Mouse (Mus musculus) embryonic facial prominence, embryonic 10.5 days (tissue): ENCODE measurements around the gene Mab21l2. TPM values are rescaled to one million over a fixed set of nuclear protein-coding genes. Genes with fewer than 3 reads are reported as not detected.

Experiments
- DNase-seq: peaks from one replicate; pipeline ENCODE4 v3.0.0-alpha.2; 2017; ENCODE audit warnings: low spot score
- H3K27ac ChIP-seq: fragments of 300-500 bp; sonication (generic); replicated peaks from 2 replicates; pipeline ENCODE4 v1.5.1; 2016; ENCODE audit warnings: mild to moderate bottlenecking
- H3K27me3 ChIP-seq: fragments of 300-500 bp; sonication (generic); replicated peaks from 2 replicates; pipeline ENCODE4 v1.6.1; 2016; ENCODE audit warnings: low read depth, mild to moderate bottlenecking; ENCODE audit not compliant: poor library complexity, severe bottlenecking
- H3K36me3 ChIP-seq: fragments of 300-500 bp; sonication (generic); replicated peaks from 2 replicates; pipeline ENCODE4 v1.6.1; 2016; ENCODE audit warnings: mild to moderate bottlenecking, moderate library complexity
- H3K4me1 ChIP-seq: fragments of 300-500 bp; sonication (generic); 2 replicates; pipeline ENCODE4 v1.6.1; 2016
- H3K4me3 ChIP-seq: fragments of 300-500 bp; sonication (generic); 2 replicates; pipeline ENCODE4 v1.5.1; 2016; ENCODE audit warnings: mild to moderate bottlenecking, moderate library complexity
- H3K9me3 ChIP-seq: fragments of 300-500 bp; sonication (generic); 2 replicates; pipeline ENCODE4 v1.6.1; 2016; ENCODE audit warnings: mild to moderate bottlenecking
- WGBS: fragments of 180-500 bp; shearing (Covaris S2); methylation state at CpG from one replicate; pipeline ENCODE4 v1.1.7; 2016; 5-methylcytosine and 5-hydroxymethylcytosine counted together
- polyA plus RNA-seq: library from polyadenylated mRNA; unstranded; fragments of >200 nt; fragmentation: Nextera tagmentation; extraction: Ambion mirVana; gene quantifications from 2 replicates; pipeline ENCODE4 v1.2.1, GENCODE M21; 2016

Mab21l2 gene
- polyA plus RNA-seq, result 116 and 134 TPM in 2 replicates

DNA sequence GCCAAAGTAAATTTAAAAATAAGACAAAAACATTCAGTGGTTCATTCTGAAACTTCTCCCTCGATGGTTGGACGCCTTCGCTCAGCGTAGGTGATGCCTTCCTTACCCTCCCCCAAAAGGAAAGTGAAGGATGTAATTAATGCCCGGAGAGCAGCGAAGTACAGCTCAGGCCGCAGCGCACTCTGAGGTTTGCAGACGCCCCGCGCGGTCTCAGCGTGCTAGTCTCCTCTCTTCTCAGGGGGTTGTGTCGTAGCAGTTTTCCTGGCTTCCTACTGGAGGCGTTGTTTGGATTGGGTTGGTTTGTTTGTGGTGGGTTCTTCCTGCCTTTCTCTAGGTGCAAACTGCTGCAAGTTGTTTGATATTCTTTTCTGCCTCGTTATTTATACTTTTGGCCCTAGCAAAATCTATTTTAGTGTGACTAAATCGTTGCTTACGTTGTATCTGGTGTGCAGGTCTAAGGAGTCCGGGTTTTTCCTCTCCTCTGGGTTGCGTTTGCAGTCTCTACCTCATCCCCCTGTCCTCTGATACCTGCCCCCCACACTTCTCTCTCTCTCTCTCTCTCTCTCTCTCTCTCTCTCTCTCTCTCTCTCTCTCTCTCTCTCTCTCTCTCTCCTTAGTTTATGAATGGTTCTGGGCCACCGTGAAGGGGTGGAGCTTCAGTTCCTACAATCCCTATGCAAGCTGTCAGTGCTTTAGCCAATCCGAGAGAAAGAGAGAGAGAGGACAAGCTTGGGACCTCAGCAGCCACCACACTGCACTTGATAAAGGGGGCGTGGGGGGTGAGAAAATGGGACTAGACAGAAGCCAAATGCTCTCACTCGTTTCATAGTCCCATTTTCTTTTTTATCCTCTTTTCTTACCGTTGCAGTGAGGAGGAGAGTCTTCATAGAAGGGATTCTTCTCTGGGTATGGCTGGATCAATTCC, at the start of gene Mab21l2:
TSS of gene Mab21l2 (minus strand) at position 539 of the 925 bp plus-strand sequence.
- under 1% methylated on average over 25 of the region's 25 CpGs for WGBS
- peak; percentile 83 for DNase-seq
- Histone ChIP-seq H3K27me3 (peaks cover 84% of the 10 kb centered on the region), H3K9me3 (no peaks in the 10 kb centered on the region), H3K4me1 (peaks cover 58% of the 10 kb centered on the region), H3K27ac (peak within 1 kb of the TSS; percentile 97), H3K4me3 (peak within 1 kb of the TSS; percentile 83), H3K36me3 (peaks cover 7% of the 10 kb centered on the region; the same call in 1 of the 2 replicates)

DNA sequence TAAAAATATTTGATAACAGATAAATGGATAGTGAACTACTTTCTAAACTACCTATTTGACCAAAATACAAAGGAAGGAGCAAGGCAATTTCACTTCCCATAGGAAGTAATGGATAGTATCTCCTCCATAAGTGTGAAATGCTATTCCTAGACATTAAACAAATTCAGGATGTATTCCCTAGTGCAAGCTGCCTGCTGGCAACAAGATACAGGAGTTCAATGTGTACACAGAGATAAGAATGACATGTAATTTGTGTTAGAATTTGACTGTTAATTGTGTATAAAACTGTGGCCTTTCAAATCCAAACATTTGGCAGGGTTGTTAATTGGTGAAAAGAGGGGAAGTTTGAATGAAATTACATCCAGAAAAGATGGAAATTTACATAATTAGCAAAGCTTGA, 26.9 kb upstream of the Mab21l2 start:
- Histone ChIP-seq H3K27ac (no peak overlapping the region), H3K9me3 (no peaks in the 10 kb centered on the region), H3K4me1 (peaks cover 13% of the 10 kb centered on the region), H3K4me3 (no peak overlapping the region), H3K36me3 (no peaks in the 10 kb centered on the region), H3K27me3 (peaks cover 27% of the 10 kb centered on the region)
- no peak for DNase-seq

DNA sequence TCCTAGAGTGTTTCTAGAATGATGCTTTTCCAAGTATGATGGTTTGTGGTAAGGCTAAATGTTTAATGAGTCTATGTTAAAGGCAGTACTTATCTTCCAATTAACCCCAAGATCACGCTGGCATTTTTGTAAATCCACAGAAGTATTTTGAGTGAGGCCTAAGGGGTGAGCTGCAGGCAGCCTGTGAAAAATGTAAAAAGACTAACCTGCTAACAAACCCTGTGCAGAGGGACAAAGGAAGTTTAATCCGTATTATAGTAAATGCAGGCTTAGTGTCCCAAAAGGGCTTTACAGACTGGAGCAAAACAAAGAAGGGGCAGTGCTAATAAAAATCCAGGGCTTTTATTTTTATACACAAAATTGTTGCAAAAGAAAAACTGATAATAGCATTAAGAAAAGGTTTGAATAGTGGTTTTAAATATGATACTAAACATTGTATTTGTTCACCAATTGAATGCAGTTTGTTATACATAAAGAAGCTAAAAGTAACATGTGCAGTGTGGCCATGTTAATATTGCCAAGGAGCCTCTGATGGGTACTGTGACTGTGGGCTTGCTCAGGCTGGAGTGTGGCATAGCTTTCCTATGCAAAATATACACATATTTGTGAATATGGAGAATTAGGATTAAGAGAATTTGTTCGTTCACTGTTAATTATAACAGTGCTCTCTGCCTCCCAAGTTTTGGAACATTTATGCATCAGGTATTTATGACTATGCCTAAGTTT, 24.3 kb upstream of the Mab21l2 start:
- Histone ChIP-seq H3K27ac (no peak overlapping the region), H3K9me3 (no peaks in the 10 kb centered on the region), H3K36me3 (no peaks in the 10 kb centered on the region), H3K4me3 (no peak overlapping the region), H3K27me3 (peaks cover 29% of the 10 kb centered on the region), H3K4me1 (peaks cover 13% of the 10 kb centered on the region)
- no peak for DNase-seq
- 37% methylated on average over 3 of the region's 3 CpGs for WGBS

DNA sequence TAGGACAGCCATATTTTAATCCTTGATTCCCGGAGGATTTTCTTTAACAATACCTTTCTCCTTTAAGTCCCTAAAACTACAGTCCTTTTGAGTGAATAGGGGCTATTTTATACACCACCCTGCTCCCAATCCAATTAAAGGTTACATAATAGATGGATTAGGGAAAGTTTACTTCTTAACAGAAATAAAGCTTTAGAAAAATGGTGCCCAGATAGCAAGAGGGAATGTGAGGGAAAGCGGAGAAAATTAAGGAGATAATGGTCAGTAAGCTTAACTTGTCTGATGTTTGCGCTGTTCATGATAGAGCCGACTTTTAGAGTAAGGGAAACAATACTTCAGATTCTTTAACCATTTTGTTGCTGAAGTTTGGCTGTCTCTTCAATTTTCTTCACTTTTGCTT, 23.1 kb upstream of the Mab21l2 start:
- Histone ChIP-seq H3K4me3 (no peak overlapping the region), H3K27ac (no peak overlapping the region), H3K4me1 (peaks cover 13% of the 10 kb centered on the region), H3K36me3 (no peaks in the 10 kb centered on the region), H3K9me3 (no peaks in the 10 kb centered on the region), H3K27me3 (peaks cover 25% of the 10 kb centered on the region)
- WGBS, result 24% methylated on average over 4 of the region's 4 CpGs
- DNase-seq, result no peak

DNA sequence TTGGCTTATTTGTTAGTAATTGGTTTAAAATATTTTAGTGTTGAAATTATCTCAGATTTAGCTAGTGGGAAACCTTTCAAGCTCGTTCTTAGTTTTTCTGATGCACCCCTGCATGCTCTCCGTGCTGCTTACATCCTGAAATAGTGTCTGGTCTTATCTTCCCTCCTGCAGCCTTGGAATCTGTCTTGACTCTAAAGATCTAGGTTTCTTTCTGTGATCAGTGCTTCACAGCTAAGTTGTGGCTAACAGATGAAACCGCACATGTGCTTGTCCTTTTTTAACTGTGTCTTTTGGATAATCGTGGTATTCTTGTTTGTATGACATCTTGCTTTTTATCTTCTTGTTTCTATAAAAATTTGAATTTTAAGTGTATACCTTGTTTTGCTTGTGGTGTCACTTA, 18.9 kb upstream of the Mab21l2 start:
- Histone ChIP-seq H3K9me3 (no peaks in the 10 kb centered on the region), H3K27me3 (peaks cover 21% of the 10 kb centered on the region), H3K36me3 (no peaks in the 10 kb centered on the region), H3K4me1 (peaks cover 7% of the 10 kb centered on the region), H3K4me3 (no peak overlapping the region), H3K27ac (no peak overlapping the region)
- 77% methylated on average over 4 of the region's 4 CpGs for WGBS
- no peak for DNase-seq

DNA sequence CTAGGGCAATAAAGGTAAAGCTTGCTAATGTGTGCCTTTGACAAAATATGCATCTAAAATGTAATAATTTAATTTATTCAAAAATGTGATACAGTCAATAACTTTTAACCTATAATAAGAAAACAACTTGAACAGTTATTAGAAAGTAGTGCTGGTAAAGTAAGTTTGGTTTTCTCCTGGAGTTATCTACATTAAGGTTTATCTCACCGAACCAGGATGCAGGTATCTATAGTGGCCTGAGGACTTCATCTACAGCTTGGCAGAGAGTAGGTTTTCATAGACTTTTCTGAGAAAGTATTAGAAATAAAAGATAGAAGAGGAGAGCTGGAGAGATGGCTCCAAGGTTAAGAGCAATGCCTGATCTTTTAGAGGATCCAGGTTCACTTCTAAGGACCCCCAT, 13.0 kb upstream of the Mab21l2 start:
- peaks cover 38% of the 10 kb centered on the region for H3K27me3 ChIP-seq
- no peaks in the 10 kb centered on the region for H3K36me3 ChIP-seq
- no peak overlapping the region for H3K27ac ChIP-seq
- H3K9me3 ChIP-seq, result no peaks in the 10 kb centered on the region
- DNase-seq, result no peak
- H3K4me3 ChIP-seq, result no peak overlapping the region
- WGBS, result 99% methylated on average over 1 of the region's 1 CpGs
- peaks cover 23% of the 10 kb centered on the region for H3K4me1 ChIP-seq

DNA sequence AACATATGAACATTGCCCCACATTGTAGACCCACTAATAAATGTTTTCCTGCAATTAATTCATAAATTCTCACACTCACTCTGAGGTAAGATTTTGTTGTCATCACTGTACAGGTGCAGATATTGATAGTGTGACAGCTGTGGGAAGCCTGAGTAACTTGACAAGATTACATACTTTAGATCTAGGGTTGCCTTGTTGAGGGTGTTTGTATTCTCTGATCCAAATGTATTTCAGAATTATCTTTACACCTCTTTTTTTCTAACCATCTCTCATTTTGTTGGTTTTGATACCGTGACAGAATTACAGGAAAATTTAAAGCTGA, 12.6 kb upstream of the Mab21l2 start:
- Histone ChIP-seq H3K4me3 (no peak overlapping the region), H3K9me3 (no peaks in the 10 kb centered on the region), H3K27me3 (peaks cover 38% of the 10 kb centered on the region), H3K27ac (no peak overlapping the region), H3K36me3 (no peaks in the 10 kb centered on the region), H3K4me1 (peaks cover 26% of the 10 kb centered on the region)
- 95% methylated on average over 1 of the region's 1 CpGs for WGBS
- DNase-seq, result no peak

DNA sequence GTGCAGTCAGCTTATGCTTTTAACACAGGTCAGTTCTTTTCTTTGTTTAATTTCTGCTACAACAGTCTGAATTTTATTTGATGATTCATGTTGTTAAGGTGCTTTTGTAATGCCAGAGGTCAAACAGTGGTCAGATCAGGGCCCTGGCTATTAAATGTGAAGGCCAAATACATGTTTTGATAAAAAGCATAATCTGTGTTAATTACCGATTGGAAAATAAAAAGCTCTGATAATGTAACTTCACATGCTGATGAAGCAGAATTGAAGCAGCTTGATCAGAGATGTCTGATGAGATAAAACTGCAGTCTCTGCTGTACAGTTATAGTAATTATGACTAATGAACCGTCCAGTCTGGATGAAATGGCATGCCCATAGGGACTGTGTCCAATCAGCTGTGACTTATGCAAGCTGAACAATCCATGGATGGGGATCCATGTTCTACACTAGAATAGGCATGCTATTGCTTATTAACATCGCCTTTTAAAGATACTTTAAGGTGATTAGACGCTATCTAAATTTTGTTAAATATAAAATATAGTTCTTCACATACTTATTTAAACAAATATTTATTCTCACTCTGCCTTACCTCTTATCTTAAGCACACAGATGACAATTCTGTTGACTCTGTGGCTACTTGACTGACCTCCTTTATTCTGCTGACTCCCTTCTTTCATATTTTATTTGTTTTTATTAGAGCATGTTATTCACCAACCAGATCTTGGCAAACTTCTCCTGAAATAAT, 12.0 kb upstream of the Mab21l2 start:
- Histone ChIP-seq H3K27me3 (peaks cover 36% of the 10 kb centered on the region), H3K27ac (no peak overlapping the region)
- WGBS, result 87% methylated on average over 4 of the region's 4 CpGs

DNA sequence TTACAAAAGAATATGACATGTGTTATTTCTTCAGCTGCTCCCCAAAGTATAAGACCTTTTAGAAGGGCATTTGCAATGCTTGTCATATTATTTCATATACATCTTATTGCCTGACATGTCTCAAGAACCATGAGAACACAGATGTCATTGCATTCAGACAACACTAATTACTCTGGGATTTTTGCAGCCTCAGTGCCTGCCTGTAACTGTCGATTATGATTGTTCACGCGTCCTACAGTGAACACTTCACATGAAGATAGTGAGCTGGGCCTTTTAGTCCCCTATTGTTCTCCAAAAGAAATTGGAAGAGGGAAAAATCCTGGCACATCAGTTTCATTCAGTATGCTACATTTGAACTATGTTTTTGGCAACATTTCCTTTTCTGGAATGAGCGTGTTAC, 11.2 kb upstream of the Mab21l2 start:
- peaks cover 29% of the 10 kb centered on the region for H3K4me1 ChIP-seq
- no peak overlapping the region for H3K4me3 ChIP-seq
- H3K27ac ChIP-seq, result no peak overlapping the region
- DNase-seq, result no peak
- H3K9me3 ChIP-seq, result no peaks in the 10 kb centered on the region
- no peaks in the 10 kb centered on the region for H3K36me3 ChIP-seq
- WGBS, result 85% methylated on average over 4 of the region's 4 CpGs
- H3K27me3 ChIP-seq, result peaks cover 35% of the 10 kb centered on the region

More for the DNA sequence above, 12.0 kb upstream of the Mab21l2 start:
- Histone ChIP-seq H3K4me3 (no peak overlapping the region), H3K9me3 (no peaks in the 10 kb centered on the region), H3K4me1 (peaks cover 26% of the 10 kb centered on the region), H3K36me3 (no peaks in the 10 kb centered on the region)
- no peak for DNase-seq

DNA sequence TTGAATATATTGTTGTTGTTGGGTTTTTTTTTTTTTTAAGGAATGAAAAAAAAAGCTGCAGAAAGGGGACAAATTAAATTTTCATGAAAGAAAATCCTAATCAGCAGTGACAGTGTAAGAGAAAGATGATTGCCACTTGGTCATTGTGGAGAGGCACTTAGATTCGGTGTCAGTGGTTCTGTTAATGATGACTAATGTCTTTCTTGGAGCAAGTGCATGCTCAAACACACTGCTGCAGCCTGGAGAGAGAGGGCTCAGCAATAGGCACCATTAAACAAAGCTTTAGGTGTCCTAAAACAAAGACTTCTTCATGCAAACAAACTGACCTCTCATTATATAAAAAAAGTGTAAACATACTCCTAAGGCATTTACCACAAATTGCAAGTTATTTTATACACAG, 10.5 kb upstream of the Mab21l2 start:
- no peak overlapping the region for H3K27ac ChIP-seq
- peaks cover 29% of the 10 kb centered on the region for H3K4me1 ChIP-seq
- no peaks in the 10 kb centered on the region for H3K9me3 ChIP-seq
- no peak overlapping the region for H3K4me3 ChIP-seq
- H3K36me3 ChIP-seq, result no peaks in the 10 kb centered on the region
- WGBS, result 42% methylated on average over 1 of the region's 1 CpGs
- H3K27me3 ChIP-seq, result peaks cover 42% of the 10 kb centered on the region
- no peak for DNase-seq

DNA sequence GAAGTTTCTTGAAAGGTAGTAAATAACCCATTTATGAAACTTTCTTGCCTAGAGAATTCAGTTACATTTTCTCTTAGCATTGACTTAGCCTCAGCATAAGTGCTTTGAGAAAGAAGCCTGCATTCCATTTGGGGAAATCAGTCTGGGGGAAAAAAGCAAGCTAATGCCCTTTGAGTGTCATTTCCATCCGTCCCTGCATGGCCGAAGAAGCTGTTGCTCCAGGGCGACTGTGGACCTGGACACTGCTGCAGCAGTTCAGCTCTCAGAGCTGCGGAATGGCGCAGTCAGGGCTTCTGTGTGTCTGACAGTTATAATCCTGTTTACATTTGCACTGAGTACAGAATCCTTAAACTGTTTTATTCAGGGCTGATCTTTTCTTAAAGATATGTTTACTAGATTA, 3.7 kb upstream of the Mab21l2 start:
- H3K9me3 ChIP-seq, result no peaks in the 10 kb centered on the region
- H3K4me1 ChIP-seq, result peaks cover 62% of the 10 kb centered on the region
- H3K27ac ChIP-seq, result peak overlapping the region; percentile 66
- DNase-seq, result peak; percentile 48
- 12% methylated on average over 5 of the region's 5 CpGs for WGBS
- peaks cover 88% of the 10 kb centered on the region for H3K27me3 ChIP-seq
- H3K4me3 ChIP-seq, result peak overlapping the region; percentile 26; the same call in 1 of the 2 replicates
- H3K36me3 ChIP-seq, result no peaks in the 10 kb centered on the region

DNA sequence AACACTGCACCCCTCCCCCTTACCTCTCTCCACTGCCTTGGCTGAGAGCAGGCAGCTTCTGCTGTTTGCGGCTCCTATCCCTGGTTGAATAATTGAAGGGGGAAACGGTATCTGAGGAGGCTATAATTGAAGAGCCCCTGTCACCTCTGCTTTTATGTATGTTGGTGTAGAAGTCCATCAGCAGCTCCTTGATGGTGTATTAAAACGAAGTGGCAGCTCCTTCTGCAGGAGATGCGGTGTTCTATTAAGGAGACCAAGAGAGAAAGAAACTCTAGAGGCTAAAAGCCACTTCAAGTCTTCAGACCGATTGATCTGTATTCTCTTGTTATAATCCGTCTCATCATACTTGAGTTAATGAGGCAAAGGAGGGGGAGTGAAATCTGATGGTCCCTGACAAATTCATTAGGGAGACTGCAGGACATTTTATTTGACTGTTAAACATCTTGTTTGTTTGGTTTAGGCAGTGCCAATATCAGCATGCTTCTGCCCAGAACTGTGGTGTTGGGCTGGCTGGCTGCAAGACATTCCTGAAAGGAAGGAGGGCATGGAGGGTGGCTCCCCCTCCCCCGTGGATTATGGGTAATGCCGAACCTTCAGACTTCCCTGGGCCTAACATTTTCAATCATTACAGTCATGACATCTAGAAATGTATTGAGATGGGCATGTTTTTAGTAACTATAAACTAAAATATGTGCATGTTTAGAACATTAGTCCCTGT, 2.7 kb upstream of the Mab21l2 start:
- Histone ChIP-seq H3K4me3 (peak overlapping the region; percentile 83), H3K9me3 (no peaks in the 10 kb centered on the region), H3K36me3 (peaks cover 7% of the 10 kb centered on the region; the same call in 1 of the 2 replicates), H3K27me3 (peaks cover 88% of the 10 kb centered on the region), H3K4me1 (peaks cover 62% of the 10 kb centered on the region), H3K27ac (peak overlapping the region; percentile 88)
- peak; percentile 53 for DNase-seq
- 5% methylated on average over 8 of the region's 8 CpGs for WGBS
